Mouse (Mus musculus): ENCODE data around the gene Nnmt.

DNA sequence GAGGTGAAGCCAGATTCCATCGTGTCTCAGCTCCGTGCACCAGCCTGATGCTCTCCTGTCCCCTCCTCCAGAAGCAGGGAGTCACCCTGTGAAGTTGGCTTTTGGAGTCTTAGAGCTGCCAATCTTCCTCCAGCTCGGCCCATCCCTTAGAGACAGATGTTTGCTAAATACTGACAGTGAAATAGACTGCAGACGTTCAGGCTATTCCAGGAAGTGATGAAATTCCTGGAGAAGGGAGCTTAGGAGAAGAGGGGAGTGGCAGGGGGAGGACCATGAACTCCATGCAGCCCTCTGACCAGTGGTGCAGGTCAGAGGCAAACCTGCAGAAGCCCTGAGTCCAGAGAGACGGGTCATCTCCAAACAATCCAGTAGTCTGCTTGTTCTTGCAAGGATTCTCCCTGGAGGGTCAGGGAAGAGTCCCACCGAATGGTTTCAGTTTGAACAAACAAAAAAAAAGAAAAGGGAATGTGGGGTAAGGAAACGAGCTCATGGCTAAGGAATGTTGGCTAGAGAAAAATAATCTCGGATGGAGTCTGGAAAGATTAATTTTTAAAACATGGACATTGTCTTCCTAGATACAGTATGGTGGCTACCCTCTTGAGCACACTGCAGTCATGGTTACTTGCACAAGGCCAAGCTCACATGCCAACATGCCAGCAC is at the start of gene Nnmt:
- TF ChIP-seq CTCF (IDR thresholded peaks at IDR 0.05) (no peak), EP300 (IDR thresholded peaks at IDR 0.05) (no peak)

All from lung, postnatal 0 days (tissue).